Mouse (Mus musculus): ENCODE data around the gene Fam20a. TPM values are rescaled to one million over a fixed set of nuclear protein-coding genes. Genes with fewer than 3 reads are reported as not detected.

The Fam20a gene
- polyA plus RNA-seq, 1 experiment from 2014 or later = 1.4 TPM

GRCm38 (mm10) chr11:109697089-109697643 lies 24.9 kb downstream of the Fam20a start:
- no peak overlapping the region for H3K4me2 ChIP-seq
- H3K36me3 ChIP-seq (replicated peaks) = no peaks in the 10 kb centered on the region
- no peak overlapping the region for H3K27ac ChIP-seq
- no peaks in the 10 kb centered on the region for H3K27me3 ChIP-seq
- H3K9me3 ChIP-seq = no peaks in the 10 kb centered on the region
- no peak overlapping the region for H3K9ac ChIP-seq
- no peaks in the 10 kb centered on the region for H3K4me1 ChIP-seq
- H3K4me3 ChIP-seq (replicated peaks) = no peak overlapping the region
- WGBS = 93% methylated on average over 5 of the region's 5 CpGs
- ATAC-seq (ENCODE audit: low FRiP score) = no peak

- 91% methylated on average over 4 of the region's 4 CpGs for WGBS
- no peak for ATAC-seq (ENCODE audit: low FRiP score)
- no peaks in the 10 kb centered on the region for H3K4me1 ChIP-seq
- no peak overlapping the region for H3K9ac ChIP-seq
- H3K4me3 ChIP-seq (replicated peaks) = no peak overlapping the region
- no peaks in the 10 kb centered on the region for H3K9me3 ChIP-seq
- no peaks in the 10 kb centered on the region for H3K27me3 ChIP-seq
- H3K4me2 ChIP-seq = no peak overlapping the region
- no peak overlapping the region for H3K27ac ChIP-seq
- H3K36me3 ChIP-seq (replicated peaks) = no peaks in the 10 kb centered on the region
These were observed 25.6 kb downstream of the Fam20a start for GRCm38 (mm10) chr11:109696519-109696918.

GRCm38 (mm10) chr11:109692737-109693136 lies 29.3 kb downstream of the Fam20a start:
- ATAC-seq (ENCODE audit: low FRiP score) = no peak
- H3K27ac ChIP-seq = no peak overlapping the region
- H3K27me3 ChIP-seq = no peaks in the 10 kb centered on the region
- H3K4me2 ChIP-seq = no peak overlapping the region
- no peaks in the 10 kb centered on the region for H3K4me1 ChIP-seq
- no peak overlapping the region for H3K4me3 ChIP-seq (replicated peaks)
- 59% methylated on average over 3 of the region's 3 CpGs for WGBS
- no peaks in the 10 kb centered on the region for H3K36me3 ChIP-seq (replicated peaks)
- no peak overlapping the region for H3K9ac ChIP-seq
- no peaks in the 10 kb centered on the region for H3K9me3 ChIP-seq

- Histone ChIP-seq H3K27ac (no peak overlapping the region), H3K9me3 (no peaks in the 10 kb centered on the region), H3K4me1 (no peaks in the 10 kb centered on the region), H3K4me2 (no peak overlapping the region), H3K9ac (no peak overlapping the region), H3K4me3 (replicated peaks) (no peak overlapping the region), H3K27me3 (no peaks in the 10 kb centered on the region), H3K36me3 (replicated peaks) (no peaks in the 10 kb centered on the region)
- no peak for ATAC-seq (ENCODE audit: low FRiP score)
- 93% methylated on average over 4 of the region's 4 CpGs for WGBS
These were observed 32.5 kb downstream of the Fam20a start for GRCm38 (mm10) chr11:109689539-109689938.

GRCm38 (mm10) chr11:109682221-109682620 lies 39.9 kb downstream of the Fam20a start:
- Histone ChIP-seq H3K9me3 (no peaks in the 10 kb centered on the region), H3K4me1 (no peaks in the 10 kb centered on the region)

GRCm38 (mm10) chr11:109681556-109681955 lies 40.5 kb downstream of the Fam20a start:
- Histone ChIP-seq H3K9ac (no peak overlapping the region), H3K27me3 (peaks cover 7% of the 10 kb centered on the region; the same call in 1 of the 2 replicates), H3K36me3 (replicated peaks) (no peaks in the 10 kb centered on the region), H3K4me1 (no peaks in the 10 kb centered on the region), H3K4me3 (replicated peaks) (no peak overlapping the region), H3K4me2 (no peak overlapping the region), H3K27ac (no peak overlapping the region), H3K9me3 (no peaks in the 10 kb centered on the region)
- no peak for ATAC-seq (ENCODE audit: low FRiP score)
- 80% methylated on average over 3 of the region's 3 CpGs for WGBS

More at GRCm38 (mm10) chr11:109682221-109682620, 39.9 kb downstream of the Fam20a start:
- 91% methylated on average over 6 of the region's 6 CpGs for WGBS
- no peak for ATAC-seq (ENCODE audit: low FRiP score)
- Histone ChIP-seq H3K36me3 (replicated peaks) (no peaks in the 10 kb centered on the region), H3K27me3 (peaks cover 1% of the 10 kb centered on the region; the same call in 1 of the 2 replicates), H3K4me3 (replicated peaks) (no peak overlapping the region), H3K9ac (no peak overlapping the region), H3K27ac (no peak overlapping the region), H3K4me2 (no peak overlapping the region)

- no peaks in the 10 kb centered on the region for H3K36me3 ChIP-seq (replicated peaks)
- no peaks in the 10 kb centered on the region for H3K4me1 ChIP-seq
- no peak overlapping the region for H3K27ac ChIP-seq
- 82% methylated on average over 9 of the region's 9 CpGs for WGBS
- no peak overlapping the region for H3K9ac ChIP-seq
- ATAC-seq (ENCODE audit: low FRiP score) = no peak
- no peak overlapping the region for H3K4me2 ChIP-seq
- H3K27me3 ChIP-seq = peaks cover 7% of the 10 kb centered on the region; the same call in 1 of the 2 replicates
- H3K9me3 ChIP-seq = no peaks in the 10 kb centered on the region
- no peak overlapping the region for H3K4me3 ChIP-seq (replicated peaks)
These were observed 41.1 kb downstream of the Fam20a start for GRCm38 (mm10) chr11:109680934-109681333.

- Histone ChIP-seq H3K9me3 (no peaks in the 10 kb centered on the region), H3K4me1 (no peaks in the 10 kb centered on the region), H3K36me3 (replicated peaks) (no peaks in the 10 kb centered on the region), H3K4me2 (no peak overlapping the region), H3K9ac (no peak overlapping the region), H3K27ac (no peak overlapping the region), H3K4me3 (replicated peaks) (no peak overlapping the region), H3K27me3 (peaks cover 7% of the 10 kb centered on the region; the same call in 1 of the 2 replicates)
- 78% methylated on average over 12 of the region's 12 CpGs for whole genome bisulfite sequencing
- no peak for ATAC-seq (ENCODE audit: low FRiP score)
These were observed 43.8 kb downstream of the Fam20a start for GRCm38 (mm10) chr11:109678291-109678690.

- no peak overlapping the region for H3K9ac ChIP-seq
- no peak overlapping the region for H3K27ac ChIP-seq
- no peak overlapping the region for H3K4me3 ChIP-seq (replicated peaks)
- no peaks in the 10 kb centered on the region for H3K9me3 ChIP-seq
- H3K4me1 ChIP-seq = no peaks in the 10 kb centered on the region
- WGBS = 48% methylated on average over 12 of the region's 12 CpGs
- H3K27me3 ChIP-seq = peaks cover 7% of the 10 kb centered on the region; the same call in 1 of the 2 replicates
- H3K36me3 ChIP-seq (replicated peaks) = no peaks in the 10 kb centered on the region
- no peak for ATAC-seq (ENCODE audit: low FRiP score)
- H3K4me2 ChIP-seq = no peak overlapping the region
These were observed 45.3 kb downstream of the Fam20a start for GRCm38 (mm10) chr11:109676621-109677373.

GRCm38 (mm10) chr11:109675771-109676170 lies 46.3 kb downstream of the Fam20a start:
- 90% methylated on average over 9 of the region's 9 CpGs for WGBS
- Histone ChIP-seq H3K27ac (no peak overlapping the region), H3K9ac (no peak overlapping the region), H3K9me3 (no peaks in the 10 kb centered on the region), H3K4me3 (replicated peaks) (no peak overlapping the region), H3K4me2 (no peak overlapping the region), H3K36me3 (replicated peaks) (peaks cover 2% of the 10 kb centered on the region), H3K4me1 (no peaks in the 10 kb centered on the region), H3K27me3 (peaks cover 7% of the 10 kb centered on the region; the same call in 1 of the 2 replicates)
- ATAC-seq (ENCODE audit: low FRiP score) = no peak

- no peak overlapping the region for H3K4me2 ChIP-seq
- peaks cover 7% of the 10 kb centered on the region; the same call in 1 of the 2 replicates for H3K27me3 ChIP-seq
- H3K4me1 ChIP-seq = no peaks in the 10 kb centered on the region
- no peaks in the 10 kb centered on the region for H3K9me3 ChIP-seq
- no peak overlapping the region for H3K9ac ChIP-seq
- 87% methylated on average over 3 of the region's 3 CpGs for WGBS
- no peak for ATAC-seq (ENCODE audit: low FRiP score)
- H3K27ac ChIP-seq = no peak overlapping the region
- peaks cover 6% of the 10 kb centered on the region for H3K36me3 ChIP-seq (replicated peaks)
- no peak overlapping the region for H3K4me3 ChIP-seq (replicated peaks)
These were observed 46.9 kb downstream of the Fam20a start for GRCm38 (mm10) chr11:109675208-109675607.

GRCm38 (mm10) chr11:109674542-109674941 lies 47.5 kb downstream of the Fam20a start:
- peaks cover 7% of the 10 kb centered on the region; the same call in 1 of the 2 replicates for H3K27me3 ChIP-seq
- peaks cover 11% of the 10 kb centered on the region for H3K36me3 ChIP-seq (replicated peaks)
- H3K9ac ChIP-seq = no peak overlapping the region
- no peak overlapping the region for H3K4me2 ChIP-seq
- no peak for ATAC-seq (ENCODE audit: low FRiP score)
- H3K9me3 ChIP-seq = no peaks in the 10 kb centered on the region
- WGBS = 81% methylated on average over 11 of the region's 11 CpGs
- no peaks in the 10 kb centered on the region for H3K4me1 ChIP-seq
- H3K4me3 ChIP-seq (replicated peaks) = no peak overlapping the region
- H3K27ac ChIP-seq = no peak overlapping the region

- Histone ChIP-seq H3K27ac (no peak overlapping the region), H3K9me3 (no peaks in the 10 kb centered on the region), H3K4me3 (replicated peaks) (no peak overlapping the region), H3K4me1 (no peaks in the 10 kb centered on the region), H3K36me3 (replicated peaks) (peaks cover 16% of the 10 kb centered on the region), H3K9ac (no peak overlapping the region), H3K4me2 (no peak overlapping the region), H3K27me3 (peaks cover 7% of the 10 kb centered on the region; the same call in 1 of the 2 replicates)
- ATAC-seq (ENCODE audit: low FRiP score) = no peak
- WGBS = 84% methylated on average over 7 of the region's 7 CpGs
These were observed 48.3 kb downstream of the Fam20a start for GRCm38 (mm10) chr11:109673741-109674140.
